Mouse (Mus musculus): ENCODE results near the gene Mrgprf. TPM values are rescaled to one million over a fixed set of nuclear protein-coding genes. Genes with fewer than 3 reads are reported as not detected.

Gene Mrgprf
- polyA plus RNA-seq, 1 experiment: 46.0 TPM

DNA sequence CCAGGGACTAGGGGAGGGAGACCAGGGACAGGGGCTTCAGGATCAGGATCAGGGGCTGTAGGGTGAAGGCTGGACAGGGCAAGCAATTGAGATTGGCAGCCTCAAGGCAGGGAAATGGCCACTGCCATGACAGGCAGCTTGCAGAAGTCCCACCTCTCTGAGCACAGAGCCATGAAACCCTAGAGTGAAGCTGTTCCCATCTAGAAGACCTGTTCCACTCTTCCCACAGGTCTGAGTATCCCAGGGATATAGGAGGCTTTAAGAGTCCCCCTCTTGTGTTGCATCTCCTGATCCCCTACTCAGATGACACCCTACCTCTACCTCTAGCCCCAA, 346 bp downstream of the Mrgprf start:
- DNase-seq (ENCODE audit: low spot score): no peak

DNA sequence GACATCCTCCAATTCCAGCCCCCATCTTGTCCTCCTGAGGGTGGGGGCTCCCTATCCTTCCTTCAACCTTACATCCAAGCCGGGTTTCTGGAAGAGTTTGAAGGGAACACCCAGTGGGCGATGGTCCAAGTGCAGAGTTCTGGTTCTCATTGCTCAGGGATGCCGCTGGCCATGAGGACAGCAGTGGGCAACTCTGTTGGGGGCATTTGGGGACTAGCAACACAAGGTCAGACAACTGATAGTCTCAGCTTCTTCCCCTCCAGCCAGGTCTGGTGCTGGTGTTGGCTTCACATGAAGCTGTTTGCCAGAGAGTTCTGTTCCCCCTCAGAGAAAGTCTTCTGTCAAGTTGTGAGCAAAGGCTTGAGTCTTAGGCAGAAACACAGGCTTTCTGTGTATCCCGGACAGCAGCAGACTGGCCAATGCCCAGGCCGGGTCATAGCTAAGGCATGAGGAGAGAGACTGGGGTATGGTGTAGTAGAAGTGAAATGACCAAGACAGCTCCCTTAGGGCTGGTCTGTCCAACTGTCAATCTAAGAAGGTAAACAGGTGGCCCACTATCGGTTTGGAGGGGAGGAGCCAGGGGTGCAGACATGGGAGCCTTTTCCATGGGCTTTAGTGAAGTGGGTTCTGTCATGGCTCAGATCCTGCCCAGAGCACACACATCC, 845 bp downstream of the Mrgprf start:
- DNase-seq (ENCODE audit: low spot score): peak; percentile 18

DNA sequence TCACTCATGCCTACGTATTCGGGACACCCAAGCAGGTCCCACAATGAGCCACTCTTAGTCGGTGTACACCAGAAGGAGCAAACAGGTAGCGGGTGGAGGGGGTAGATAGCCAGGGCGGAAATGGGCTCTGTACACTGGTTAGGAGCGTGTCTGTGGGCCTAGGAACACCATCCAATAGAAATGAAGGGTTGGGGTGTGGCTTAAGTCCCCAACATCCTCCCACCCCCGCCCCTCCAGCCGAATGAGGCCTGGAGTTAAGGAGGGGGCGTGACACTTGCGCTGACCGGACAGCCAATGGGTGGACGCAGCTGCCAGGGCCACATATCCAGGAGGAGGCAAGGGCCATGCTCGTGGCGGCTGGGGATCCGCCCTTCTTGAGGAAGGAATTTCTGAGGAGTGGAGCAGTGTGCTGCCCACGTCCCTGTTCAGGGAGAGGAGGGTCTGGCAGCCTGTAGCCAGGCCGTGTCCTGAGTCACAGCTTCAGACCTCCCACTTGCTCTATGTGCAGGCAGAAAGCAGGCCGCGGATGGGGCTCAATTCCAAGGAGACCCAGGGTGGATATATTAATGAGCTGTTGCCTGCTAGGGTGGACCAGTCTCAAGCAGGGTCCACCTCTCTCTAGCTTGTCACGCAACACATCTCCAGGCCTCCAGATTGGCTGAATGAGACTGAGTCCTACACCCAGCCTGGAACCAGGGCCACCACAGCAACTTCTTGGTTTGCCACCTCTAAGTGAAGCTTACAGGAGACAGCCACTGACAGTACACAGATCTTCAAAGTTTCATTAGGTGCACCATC, 2.1 kb downstream of the Mrgprf start:
- no peak for DNase-seq (ENCODE audit: low spot score)

DNA sequence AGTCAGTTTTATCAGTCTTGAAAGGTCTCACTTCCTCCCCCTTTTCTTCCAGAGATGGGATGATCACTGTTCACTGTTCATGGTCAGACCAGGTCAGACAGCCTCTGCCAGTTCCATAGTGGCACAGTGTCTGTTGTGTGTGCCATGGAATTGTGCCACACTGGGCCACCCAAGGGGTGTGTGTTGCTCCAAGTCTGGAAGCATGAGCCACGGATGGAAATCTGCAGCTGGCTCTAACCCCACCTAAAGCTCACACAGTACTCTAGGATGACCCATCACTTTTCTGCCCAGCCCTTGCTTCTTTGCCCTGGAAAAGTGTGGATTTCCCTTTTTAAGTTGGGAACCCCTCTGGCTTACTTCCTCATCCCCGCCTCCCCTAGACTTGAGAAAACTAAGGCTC, 3.5 kb downstream of the Mrgprf start:
- DNase-seq (ENCODE audit: low spot score): no peak

DNA sequence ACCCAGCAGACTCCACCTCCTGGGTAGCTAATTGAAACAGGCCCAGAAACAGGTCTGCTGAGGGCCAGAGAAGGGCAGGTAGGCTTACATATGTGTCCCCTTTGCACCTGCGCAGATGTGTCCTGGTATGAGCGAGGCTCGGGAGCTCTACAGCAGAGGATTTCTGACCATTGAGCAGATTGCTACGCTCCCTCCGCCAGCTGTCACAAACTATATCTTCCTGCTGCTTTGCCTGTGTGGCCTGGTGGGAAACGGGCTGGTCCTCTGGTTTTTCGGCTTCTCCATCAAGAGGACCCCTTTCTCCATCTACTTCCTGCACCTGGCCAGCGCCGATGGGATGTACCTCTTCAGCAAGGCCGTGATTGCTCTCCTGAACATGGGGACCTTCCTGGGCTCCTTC, 7.0 kb downstream of the Mrgprf start:
- DNase-seq (ENCODE audit: low spot score): no peak

DNA sequence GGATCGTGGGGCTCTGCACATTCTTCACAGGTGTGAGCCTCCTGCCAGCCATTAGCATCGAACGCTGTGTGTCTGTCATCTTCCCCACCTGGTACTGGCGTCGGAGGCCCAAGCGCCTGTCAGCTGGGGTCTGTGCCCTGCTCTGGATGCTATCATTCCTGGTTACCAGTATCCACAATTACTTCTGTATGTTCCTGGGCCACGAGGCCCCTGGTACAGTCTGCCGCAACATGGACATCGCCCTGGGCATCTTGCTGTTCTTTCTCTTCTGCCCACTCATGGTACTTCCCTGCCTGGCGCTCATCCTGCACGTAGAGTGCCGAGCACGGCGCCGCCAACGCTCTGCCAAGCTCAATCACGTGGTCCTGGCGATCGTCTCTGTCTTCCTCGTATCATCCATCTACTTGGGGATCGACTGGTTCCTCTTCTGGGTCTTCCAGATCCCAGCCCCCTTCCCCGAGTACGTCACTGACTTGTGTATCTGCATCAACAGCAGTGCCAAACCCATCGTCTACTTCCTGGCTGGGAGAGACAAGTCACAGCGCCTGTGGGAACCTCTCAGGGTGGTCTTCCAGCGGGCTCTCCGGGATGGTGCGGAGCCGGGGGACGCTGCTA, 7.5 kb downstream of the Mrgprf start:
- no peak for DNase-seq (ENCODE audit: low spot score)

DNA sequence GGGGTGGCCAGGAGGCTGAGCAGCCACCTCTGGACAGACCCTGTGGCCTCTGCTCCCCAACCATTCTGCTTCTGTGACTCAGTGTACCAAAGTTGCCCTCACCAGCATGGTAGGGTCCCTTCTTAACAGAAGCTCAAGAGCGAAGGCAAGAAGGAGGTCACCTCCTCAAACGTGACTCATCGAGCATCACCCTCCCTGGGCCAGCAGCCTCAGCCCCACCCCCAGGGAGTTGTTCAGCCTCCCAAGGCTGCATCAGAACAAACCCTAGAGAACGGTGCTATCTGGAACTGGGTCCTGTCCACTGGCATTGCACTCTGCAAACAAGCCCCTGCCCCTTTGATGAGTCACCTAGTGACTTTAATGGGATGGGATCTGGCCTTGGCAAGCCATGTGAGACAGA, 8.2 kb downstream of the Mrgprf start:
- no peak for DNase-seq (ENCODE audit: low spot score)

DNA sequence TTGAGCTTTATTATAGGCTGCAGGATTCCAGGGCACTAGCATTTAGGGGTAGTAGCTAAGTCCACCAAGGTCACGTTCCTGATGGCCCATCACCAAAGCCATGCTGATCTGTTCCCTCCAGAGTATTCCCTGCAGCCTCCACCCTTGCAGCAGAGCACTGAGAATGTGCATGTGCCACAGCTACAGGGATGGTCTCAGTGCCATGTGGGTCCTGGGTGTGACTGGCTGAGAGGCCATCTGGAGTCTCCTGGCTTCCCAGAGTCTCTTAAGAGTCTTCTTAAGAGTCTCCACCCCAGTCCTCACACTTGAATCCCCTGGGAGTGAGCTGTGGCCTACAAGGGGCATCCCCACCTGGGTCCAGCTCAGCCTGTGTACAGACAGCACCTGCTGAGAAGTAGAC, 9.2 kb downstream of the Mrgprf start:
- no peak for DNase-seq (ENCODE audit: low spot score)

DNA sequence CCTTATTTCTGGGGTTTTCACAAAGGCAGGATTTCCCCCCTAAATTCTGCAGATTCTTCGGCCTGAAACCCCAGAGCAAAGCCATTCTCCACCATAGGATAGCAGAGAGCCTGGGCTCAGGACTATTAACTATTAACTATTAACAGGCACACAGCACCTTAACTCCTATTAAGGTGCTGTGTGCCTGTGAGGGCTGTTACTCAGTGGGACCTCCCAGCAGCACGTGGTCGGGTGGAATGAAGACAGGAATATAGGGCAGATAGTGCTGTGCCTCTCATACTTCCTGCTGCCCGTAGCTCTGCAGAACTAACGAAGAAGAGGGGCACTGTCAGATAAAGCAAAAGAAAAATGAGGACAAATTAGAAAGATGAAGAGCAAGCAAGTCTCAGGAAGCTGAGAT, 9.9 kb downstream of the Mrgprf start:
- DNase-seq (ENCODE audit: low spot score): no peak

DNA sequence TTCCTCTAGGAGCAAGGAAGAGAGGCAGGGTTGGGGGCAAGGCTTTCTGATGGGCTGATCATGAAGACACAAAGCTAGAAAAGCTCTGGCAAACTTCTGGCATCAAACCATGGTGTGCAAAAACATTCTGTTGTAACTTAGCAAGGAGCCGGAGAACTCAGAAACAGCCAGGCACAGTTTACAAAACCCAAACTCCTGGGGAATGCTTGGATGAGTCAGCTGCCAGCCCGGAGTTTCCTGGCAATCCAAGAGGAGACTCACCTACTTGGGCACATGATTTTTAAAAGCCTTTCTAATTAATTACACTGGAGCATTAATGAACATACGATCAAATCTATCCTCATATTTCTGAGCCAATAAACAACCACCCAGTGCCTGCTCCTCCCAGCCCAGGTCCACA, 11.5 kb downstream of the Mrgprf start:
- DNase-seq (ENCODE audit: low spot score): no peak

DNA sequence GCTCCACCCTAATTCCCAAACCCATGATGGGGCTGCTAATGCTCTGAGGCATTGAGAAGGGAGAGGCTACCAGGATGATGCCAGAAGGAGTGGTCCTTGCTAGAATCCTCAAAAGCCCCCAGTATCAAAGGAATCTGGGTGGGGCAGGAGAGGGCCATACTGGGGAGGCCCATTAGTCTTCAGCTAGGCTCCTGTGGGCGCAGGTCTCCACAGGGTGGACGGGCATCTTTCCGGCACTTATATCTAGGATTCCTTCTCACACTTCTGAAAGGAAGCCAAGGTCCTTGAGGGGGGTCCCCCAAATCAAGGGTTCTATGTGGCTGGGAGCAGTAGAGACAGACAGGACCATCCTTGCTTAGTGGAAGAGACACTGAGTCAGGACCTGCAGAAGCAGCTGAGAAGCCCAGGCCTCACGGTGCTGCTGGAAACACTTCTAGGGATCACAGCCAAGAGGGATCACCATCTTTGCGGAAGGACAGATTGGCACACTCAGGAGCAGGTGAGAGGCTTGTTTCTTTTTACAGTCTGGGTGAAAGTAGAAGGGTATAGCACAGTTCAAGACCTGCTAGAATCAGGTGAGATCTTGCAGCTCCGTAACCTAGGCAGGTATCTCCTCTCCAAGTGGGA, 14.3 kb downstream of the Mrgprf start, which contains the start of gene Mrgprd:
Gene Mrgprd (plus strand): TSS at position 51 of the 627 bp plus-strand sequence.
- DNase-seq (ENCODE audit: low spot score): no peak

DNA sequence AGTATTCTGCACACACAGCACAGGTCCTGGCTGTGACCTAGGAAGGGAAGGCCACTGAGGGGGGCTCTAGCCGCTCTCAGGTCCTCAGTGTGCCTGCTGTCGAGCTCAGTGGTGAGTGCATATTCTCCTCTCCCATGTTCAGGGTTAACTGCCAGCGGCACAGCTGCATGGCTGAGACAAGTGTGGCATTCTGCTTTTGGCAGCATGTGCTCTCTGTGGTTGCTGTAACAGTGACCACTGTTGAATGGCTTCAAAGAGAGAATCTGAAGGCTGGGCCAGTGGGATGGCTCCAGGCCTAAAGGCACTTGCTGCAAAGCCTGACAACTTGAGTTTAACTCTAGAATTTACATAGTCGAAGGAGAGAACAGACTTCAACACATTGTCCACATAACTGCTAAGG, 16.9 kb downstream of the Mrgprf start:
- no peak for DNase-seq (ENCODE audit: low spot score)

DNA sequence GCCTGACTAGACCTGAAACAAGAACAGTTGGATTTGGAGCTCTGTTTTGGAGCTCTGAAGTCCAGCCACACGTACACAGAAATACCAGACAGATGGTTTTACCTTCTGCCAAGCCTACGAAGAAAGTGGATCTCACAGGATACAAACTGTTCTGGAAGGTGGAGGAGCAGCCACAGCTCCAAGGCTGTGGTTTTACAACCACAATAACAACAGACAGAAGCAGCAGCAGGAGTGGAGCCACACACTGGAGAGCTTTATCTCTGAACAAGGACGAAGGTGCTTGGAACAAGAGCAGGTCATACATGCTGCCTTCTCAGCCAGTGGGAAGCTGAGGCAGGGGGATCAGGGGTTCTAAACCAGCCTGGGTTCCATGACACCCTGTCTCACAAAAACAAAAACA, 18.9 kb downstream of the Mrgprf start:
- DNase-seq (ENCODE audit: low spot score): no peak

DNA sequence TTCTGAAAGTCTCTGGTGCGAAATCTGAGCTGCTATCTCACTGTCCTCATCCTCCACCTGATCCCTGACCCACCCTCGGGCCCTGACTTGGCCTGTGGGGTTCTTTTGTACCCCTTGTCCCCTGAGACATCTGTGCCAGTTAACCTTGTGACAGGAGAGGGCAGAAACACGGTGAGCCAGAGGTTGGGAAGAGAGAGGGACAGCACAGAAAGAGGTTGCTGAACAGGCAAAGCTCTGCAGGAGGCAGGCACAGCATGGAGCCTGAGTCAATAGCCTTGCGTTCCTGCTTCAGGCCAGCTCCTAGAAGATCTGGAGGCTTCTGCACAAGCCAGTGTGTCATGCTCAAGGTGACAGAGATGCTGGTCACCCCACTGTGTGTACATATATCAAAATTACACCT, 23.0 kb downstream of the Mrgprf start:
- DNase-seq (ENCODE audit: low spot score): no peak

DNA sequence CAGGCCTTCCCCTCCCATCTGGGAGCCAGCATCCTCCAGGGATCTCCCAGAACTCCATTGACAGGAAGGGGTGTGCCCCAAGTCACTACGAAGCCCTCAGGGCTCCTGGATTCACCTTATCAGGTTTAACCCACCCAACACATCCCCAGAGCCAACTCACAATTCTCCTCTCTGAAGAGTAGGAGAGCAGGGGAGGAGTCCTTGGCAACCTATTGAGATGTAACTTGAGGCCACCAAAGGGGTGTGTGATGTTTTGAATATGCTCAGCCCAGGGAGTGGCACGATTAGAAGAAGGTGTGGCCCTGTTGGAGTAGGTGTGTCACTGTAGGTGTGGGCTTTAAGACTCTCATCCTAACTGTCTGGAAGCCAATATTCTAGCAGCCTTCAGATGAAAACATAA, 25.1 kb downstream of the Mrgprf start:
- no peak for DNase-seq (ENCODE audit: low spot score)

DNA sequence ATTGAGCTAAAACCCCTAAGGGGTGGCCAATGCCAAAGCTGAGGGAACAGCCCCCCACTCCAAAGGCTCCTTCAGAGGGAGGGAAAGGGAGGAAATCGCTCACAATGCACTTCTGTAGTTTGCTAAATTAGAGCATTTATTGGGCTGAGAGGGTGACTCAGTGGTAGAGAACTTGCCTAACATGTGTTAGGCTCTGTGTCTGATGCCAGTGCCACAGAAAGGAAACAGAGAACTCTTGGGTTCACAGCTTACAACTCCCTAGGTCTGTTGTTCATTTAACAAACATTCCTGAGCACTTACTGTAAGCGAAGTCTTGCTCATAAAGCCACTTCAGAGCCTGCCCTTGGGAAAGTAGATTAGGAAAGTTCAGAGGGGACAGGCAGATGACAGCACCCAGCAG, 29.4 kb downstream of the Mrgprf start:
- DNase-seq (ENCODE audit: low spot score): no peak

DNA sequence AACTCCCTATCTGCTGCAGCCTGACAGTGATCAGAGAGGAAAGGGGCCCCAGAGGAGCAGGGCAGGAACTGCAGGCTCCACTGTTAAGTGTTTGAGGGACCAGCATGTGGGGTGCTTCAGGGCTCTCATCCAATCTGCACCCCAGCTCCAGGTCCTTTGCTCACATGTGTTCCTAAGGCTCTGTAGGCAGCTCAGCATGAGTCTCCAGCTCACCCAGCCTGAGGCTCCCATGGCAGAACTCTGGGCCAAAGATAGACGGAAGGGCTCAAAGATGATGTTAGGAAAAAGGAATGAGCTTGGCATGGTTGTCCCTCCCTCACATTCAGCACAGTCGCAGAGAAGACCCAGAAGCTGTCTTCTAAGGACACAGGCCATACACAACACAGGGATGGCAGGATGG, 30.0 kb downstream of the Mrgprf start:
- DNase-seq (ENCODE audit: low spot score): no peak

DNA sequence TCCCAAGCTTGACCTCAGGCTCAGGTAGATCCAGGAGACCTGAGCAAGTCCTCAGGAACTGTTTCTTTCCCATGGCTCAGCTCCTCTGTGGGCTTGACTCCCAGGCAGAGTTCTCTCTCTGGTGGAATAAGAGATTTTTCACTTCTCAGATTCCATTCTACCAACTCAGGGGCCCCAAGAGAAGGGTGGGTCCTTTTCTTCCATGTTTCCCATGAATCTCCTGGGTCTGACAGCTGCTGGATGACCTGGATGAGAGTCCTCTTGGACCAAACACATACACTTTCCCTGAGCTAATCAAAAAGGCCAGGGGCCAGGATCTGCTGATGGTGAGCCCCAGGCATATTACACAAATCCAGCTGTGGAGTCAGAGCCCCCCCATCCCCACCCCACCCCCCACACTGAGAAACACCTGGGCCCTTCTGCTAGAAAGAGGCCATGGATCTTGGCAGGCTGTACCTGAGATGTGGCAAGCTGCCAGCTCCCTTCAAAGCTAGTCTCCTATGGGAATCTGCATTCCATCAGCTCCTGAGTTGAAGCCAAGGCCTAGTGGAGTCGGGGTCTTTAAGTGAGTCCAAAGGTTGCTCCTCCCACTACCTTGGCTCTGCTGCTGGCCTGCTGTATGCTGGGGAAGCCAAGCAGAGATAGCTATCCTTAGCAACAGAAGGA, 31.9 kb downstream of the Mrgprf start:
- DNase-seq (ENCODE audit: low spot score): no peak

DNA sequence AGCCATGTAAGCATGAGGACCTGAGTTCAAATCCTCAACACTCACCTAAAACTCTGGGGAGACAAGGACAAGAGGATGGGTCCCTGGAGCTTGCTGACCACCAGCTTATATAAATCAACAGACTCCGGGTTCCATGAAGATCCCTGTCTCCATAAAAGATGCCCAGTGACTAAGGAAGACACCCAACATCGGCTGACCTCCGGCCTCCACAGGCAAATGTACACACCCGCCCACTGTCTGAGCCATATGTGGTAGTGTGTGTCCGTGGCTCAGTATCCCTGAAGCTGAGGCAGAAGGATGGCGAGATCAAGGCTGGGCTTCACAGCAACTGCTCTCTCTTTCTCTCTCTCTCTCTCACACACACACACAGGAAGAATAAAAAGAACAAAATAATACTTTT, 33.3 kb downstream of the Mrgprf start:
- DNase-seq (ENCODE audit: low spot score): no peak

DNA sequence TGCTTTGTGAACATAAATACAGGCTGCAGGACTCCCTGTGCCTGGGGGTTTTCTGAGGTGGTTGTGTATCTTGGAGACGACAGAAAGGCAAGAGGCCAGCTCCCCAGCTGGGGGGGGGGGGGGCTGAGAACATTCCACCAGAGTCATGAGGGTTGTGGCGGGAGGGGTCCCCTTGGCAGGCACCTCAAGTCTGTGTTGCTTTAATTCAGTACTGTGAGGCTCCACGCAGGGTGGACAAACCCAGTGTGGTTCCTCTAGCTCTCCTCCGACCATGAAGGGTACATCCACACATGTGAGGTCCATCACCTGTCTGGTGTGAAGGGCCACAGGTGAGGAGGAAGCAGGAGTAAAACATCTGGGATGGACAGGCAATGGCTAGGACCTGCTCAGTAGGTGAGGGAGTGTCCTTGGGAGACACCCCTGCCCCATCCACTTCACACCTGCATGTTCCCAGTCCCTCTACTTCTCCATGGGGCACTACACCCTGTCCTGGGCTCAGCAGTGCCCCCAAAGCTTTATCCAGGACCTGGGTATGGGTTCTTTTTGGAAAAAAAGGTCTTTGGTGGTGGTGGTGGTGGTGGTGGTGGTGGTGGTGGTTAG, 33.9 kb downstream of the Mrgprf start:
- no peak for DNase-seq (ENCODE audit: low spot score)

DNA sequence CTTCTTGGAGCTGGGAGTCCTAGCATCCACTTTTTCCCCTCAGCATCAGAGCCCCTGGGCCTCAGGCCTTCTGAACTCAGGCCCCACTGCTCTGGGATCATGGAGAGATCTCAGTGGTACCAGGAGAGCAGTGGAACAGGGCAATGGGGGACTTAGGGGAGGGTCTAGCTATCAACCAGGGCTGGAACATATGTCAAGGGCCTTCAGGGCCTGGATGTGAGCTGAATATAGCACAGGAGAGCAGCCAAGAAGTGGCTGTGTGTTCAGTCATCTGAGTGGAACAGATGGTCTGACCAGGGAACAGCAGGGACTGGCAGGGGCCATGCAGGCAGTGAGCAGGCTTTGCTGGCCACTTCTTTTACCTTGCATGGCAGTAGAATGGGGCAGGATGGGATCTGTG, 34.6 kb downstream of the Mrgprf start:
- no peak for DNase-seq (ENCODE audit: low spot score)
